Mouse (Mus musculus): Measurements from ENCODE around the gene Pgp.

- TF ChIP-seq POLR2AphosphoS2 (IDR thresholded peaks at IDR 0.05; ENCODE audit: low read length), result no peak
- TF ChIP-seq CTCF (IDR thresholded peaks at IDR 0.05 in 2 of 3, conservative IDR thresholded peaks at IDR 0.05 in 1 of 3; ENCODE audit: control insufficient read depth in 1 of 3, insufficient read depth in 1 of 3, low read depth in 2 of 3, low read length in 3 of 3, poor library complexity in 1 of 3, severe bottlenecking in 1 of 3), result no peak
- TF ChIP-seq E2F4 (IDR thresholded peaks at IDR 0.05; ENCODE audit: borderline replicate concordance, low read depth, low read length), result no peak
- TF ChIP-seq POLR2AphosphoS5 (IDR thresholded peaks at IDR 0.05; ENCODE audit: borderline replicate concordance, low read depth, low read length), result no peak
- no peak for TF ChIP-seq ZKSCAN1 (IDR thresholded peaks at IDR 0.05; ENCODE audit: low read depth, low read length)
- TF ChIP-seq SMC3 (IDR thresholded peaks at IDR 0.05; ENCODE audit: low read depth, low read length), result no peak
- TF ChIP-seq ZC3H11A (IDR thresholded peaks at IDR 0.05; ENCODE audit: low read depth, low read length), result no peak
- TF ChIP-seq NRF1 (IDR thresholded peaks at IDR 0.05; ENCODE audit: insufficient read depth, low read depth, low read length, poor library complexity, severe bottlenecking), result no peak
- TF ChIP-seq MAZ (IDR thresholded peaks at IDR 0.05; ENCODE audit: low read depth, low read length), result no peak
- TF ChIP-seq RAD21 (IDR thresholded peaks at IDR 0.05; ENCODE audit: low read depth, low read length), result no peak
- TF ChIP-seq USF2 (IDR thresholded peaks at IDR 0.05; ENCODE audit: borderline replicate concordance in 1 of 2, insufficient read depth in 1 of 2, low read depth in 1 of 2, low read length in 2 of 2), result no peak
- no peak for TF ChIP-seq SIN3A (IDR thresholded peaks at IDR 0.05; ENCODE audit: low read length)
- TF ChIP-seq POLR2A (IDR thresholded peaks at IDR 0.05; ENCODE audit: control insufficient read depth in 1 of 2, insufficient read depth in 1 of 2, low read depth in 1 of 2, low read length in 2 of 2, poor library complexity in 1 of 2), result no peak
Measured at GRCm38 (mm10) chr17:24429201-24429983, 40.8 kb upstream of the Pgp start.

Data from MEL (cell line).